Mouse (Mus musculus): Measurements from ENCODE around the gene Pigt.

The Pigt gene

DNA sequence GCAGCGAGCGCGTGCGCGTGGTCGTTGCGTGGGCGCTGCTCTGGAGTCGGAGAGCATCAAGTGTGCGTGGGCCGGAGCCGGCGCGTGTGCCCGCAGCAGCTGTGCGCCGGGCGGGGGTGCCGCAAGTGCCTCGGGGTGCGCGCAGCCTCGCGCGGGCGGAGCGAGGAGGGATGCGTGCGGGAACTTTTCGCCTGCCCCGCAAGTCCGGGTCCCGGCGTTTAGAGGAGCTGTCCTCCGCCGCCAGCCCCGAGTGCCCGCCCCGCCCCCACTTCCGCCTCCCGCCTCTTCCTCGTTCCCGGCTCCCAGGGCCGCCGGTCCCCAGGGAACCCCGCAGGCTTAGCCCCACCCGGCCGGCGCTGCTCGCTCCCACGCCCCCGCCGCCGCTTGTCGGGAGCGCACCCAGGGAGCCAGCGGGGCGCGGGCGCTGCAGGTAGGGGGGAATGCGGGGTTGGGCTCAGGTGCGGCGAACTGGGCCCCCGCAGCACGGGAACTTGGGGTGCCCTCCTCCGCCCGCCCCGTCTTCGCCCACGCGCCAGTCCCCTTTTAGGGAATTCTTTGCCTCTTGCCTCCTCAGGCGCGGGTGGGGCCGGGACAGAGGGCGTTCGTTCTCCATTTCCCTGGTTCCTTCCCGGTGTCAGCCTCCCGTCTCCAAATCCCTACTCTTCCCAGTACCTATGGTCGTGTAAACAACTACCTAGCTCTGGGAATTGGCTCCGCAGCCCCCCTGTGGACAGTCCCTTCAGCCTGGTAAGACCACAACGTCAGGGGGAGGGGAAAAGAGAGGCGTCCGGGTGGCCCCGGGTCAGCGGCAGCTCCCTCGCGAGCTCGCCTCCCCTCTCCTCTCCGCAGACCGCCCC is 10.8 kb upstream of the Pigt start:
- DNase-seq (ENCODE audit: low spot score), result peak; percentile 43

DNA sequence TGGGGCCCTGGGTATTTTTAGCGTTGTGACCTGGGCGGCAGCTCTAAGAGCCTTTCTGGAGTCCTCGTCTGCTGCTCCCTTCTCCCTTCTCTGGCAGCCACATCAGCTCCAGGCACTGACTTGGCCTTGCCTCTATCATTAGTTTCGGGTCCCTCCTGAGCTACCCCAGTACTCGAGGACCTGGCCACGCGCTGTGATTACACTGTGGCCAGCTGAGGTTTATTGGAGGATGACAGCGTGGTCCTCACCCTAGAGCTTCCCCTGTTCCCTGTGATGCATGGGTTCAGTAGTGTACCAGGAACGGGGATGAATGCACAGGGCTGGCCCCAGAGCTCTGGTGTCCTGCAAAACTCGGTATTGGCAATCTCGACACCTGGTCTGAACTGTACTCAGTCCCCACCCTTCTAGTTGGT is 10.2 kb upstream of the Pigt start:
- no peak for DNase-seq (ENCODE audit: low spot score)

DNA sequence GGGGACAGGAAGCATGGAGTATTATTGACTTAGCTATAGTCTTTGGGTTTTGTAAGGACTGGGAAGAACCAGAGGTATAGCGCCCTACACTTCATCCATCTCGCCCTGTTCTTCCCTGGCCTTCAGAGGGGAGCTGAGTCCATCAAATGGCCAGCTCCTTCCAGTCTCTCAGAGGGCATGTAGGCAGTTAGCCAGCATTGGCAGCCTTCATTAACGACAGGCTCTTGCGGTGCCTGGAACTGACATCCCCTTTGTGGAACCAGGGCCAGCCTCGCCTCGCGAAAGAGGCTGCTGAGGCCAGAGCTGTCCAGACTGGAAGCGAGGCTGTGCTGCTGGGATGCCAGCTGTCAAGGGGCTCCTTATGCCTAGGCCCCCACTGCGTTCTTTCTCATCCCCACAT is 9.5 kb upstream of the Pigt start:
- no peak for DNase-seq (ENCODE audit: low spot score)

GRCm38 (mm10) chr2:164494126-164494525 is 3.2 kb upstream of the Pigt start:
- no peak for DNase-seq (ENCODE audit: low spot score)

- no peak for DNase-seq (ENCODE audit: low spot score)
These were observed 989 bp upstream of the Pigt start for GRCm38 (mm10) chr2:164496331-164496730.

- no peak for DNase-seq (ENCODE audit: low spot score)
These were observed 460 bp downstream of the Pigt start for GRCm38 (mm10) chr2:164497691-164498268.

DNA sequence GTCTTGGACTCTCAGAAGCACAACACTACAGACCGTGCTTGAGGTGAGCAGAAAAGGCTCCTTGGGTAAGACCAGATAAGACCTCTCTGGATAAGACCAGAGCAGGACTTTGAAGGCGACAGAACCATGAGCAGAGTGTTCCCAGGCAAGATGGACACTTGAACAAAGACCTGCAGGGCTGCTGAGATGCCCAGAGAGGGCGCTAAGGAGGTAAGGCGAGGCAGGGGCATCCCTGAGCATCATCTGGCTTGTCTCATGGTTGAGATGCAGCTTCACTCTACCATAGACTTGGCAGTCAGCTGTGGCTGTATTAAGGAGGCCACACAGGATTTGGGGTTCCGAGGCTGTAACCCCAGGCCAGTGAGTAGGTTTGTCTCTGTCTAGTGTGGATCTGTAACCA is 2.0 kb downstream of the Pigt start:
- DNase-seq (ENCODE audit: low spot score), result no peak

- DNase-seq (ENCODE audit: low spot score), result no peak
These were observed 3.2 kb downstream of the Pigt start for GRCm38 (mm10) chr2:164500511-164500910.

DNA sequence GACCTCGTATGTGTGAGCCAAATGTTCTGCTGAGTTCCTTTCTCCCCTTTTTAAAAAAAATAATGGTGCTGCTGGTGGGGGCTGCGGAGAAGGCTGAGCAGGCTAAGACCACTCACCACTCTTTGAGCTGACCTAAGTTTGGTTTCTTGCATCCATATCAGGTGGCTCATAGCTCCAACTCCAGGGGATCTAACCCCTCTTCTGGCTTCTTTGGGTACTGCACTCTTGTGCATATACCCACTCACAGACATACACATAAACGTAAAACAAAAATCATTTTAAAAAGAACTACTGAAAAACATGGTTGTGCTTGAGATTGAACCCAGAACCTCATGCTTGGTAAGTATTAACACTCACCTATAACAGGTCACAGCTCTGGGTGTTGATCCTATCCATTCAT is 7.6 kb downstream of the Pigt start:
- no peak for DNase-seq (ENCODE audit: low spot score)

DNA sequence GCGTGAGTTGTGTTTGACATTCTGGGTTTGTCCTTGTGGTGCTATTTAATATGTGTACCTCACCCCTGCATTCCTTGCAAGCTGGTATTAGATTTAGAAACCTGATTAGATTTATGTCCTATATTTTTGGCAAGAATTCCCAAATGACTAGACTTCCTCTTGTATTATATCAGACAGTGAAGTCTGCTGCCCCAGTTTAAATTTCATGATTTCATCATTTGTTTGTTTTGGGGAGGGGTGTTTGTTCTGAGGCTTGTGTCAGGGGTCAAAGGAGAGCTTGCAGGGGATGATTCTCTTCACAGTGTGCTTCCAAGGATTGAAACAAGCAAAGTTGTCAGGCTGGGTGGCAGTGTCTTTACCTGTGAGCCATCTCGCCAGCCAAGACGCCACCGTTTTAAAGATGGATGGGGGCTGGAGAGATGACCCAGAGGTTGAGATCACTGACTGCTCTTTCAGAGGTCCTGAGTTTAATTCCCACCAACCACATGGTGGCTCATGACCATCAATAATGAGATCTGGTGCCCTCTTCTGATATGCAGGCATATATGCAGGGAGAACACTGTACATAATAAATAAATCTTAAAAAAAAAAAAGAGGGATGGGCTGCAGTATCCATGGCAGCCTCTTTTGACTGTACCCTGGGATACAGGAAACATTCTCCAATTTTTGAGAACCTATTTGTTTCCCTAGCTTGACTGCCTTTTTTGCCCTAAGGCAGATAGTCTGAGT is 8.5 kb downstream of the Pigt start:
- no peak for DNase-seq (ENCODE audit: low spot score)

- no peak for DNase-seq (ENCODE audit: low spot score)
These were observed 10.5 kb downstream of the Pigt start for GRCm38 (mm10) chr2:164507811-164508210.

DNA sequence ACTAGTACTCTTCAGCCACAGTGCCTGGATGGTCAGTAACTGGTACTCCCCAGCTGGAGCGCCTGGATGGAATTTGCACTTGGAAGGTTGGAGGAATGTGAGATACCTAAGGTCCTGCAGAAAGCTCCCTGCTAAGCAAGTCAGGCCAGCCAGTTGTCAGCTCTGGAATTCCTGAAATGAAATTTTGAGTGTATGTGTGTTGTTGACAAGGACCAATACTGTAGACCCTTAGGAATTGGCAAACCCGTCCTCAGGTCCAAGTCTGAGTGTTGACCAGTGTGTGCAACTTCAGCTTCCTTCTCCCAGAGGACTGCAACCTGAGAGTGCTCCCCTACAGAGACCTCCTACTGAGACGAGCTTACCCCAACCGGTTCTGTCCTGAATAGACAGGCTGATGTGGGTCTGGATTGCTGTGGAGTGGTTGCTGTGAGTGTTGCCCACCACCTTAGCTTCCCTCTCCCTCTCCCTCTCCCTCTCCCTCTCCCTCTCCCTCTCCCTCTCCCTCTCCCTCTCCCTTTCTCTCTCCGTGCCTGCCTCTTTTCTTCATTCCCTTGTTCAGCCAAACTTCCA is 13.4 kb downstream of the Pigt start:
- DNase-seq (ENCODE audit: low spot score), result no peak

DNA sequence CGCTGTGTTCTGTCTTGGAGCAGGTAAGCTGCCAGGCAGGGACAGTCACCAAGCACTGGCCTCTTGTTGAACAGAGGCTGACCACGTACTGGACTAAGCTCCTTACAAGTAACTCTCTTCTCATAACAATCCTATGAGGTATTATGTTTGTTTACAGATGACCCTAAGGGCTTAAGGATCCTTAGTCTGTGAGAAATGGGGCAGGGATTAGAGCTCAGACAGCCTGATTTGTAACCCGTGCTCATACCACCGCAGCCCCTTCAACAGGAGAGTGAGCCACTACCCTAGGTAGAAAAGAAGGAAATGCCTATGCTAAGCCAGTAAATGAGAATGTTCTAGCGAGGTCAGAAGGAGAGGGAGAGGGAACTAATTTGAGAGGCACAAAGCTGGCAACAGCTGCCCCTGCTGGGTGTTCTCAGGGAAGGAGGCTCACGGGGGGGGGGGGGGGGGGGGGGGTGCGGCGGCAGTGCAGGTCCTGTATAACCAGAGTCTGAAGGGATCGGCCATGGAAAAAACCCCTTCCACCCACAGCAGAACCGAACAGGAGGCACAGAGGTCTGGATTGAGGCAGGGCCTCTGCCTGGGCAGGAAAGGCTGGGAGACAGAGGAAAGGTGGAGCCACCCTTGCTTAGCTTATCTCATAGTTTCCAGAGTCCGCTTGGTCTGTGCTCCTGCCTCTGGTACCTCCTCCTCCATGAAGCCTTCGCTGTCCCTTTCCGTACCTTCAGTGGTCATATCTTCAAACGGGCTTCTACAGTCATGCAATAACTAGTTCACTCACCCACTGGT is 15.0 kb downstream of the Pigt start:
- no peak for DNase-seq (ENCODE audit: low spot score)

DNA sequence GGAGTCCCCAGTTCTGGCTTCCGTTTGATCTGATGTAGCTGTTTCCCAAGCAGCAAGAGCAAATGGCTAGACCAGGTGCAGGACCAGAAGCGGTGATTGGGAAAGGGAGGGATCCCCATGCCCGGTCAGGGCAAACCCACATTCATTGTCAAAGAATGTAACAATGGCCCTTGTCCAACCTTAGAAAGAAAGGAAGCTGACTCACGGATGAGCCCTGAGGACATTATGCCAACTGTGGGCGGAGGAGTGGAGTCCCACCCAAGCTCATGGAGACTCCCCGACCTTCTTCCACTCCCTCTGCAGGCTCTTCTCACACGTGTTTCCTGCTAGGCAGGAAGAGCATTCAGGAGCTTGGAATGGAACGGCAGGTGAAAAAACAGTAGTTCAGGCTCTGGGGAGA is 16.1 kb downstream of the Pigt start:
- DNase-seq (ENCODE audit: low spot score), result no peak

GRCm38 (mm10) chr2:164514916-164515315 is 17.6 kb downstream of the Pigt start:
- DNase-seq (ENCODE audit: low spot score), result no peak

DNA sequence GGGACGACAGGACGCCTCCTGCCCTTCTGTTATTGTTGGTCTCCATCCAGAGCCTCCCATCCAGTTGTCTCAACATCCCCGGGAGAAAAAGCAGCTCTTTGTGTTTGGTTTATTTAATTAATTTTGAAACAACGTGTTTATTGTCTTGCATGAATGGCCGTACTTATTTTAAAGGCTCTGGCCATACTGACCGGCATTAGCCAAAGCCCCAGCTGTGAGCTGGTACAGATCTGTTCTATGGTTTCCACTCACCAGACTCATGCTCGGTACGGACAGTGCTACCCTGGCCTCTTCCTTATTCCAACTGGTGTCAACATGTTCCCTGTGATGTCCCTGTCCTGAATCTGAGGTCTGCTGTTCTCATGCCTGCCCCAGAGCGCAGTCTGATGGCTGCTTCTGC is 18.6 kb downstream of the Pigt start:
- no peak for DNase-seq (ENCODE audit: low spot score)

DNA sequence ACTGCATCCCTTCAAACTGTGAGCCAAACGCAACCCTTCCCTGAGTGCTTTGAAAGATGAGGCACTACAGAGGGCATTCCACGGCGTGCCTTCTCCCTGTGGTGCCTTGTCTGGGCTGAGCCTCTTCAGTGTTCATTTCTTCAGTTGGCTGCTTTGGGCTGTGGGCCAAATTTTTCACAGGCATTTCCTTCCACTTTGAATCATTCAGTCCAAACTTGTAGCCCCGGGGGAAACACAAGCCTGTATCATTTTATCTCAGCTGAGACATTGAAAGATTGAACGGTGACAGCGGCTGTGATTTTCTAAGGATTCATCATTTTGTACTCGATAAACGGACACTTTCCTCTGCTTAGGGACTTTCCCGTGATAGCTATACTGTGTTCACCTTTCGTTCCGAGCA is 19.3 kb downstream of the Pigt start:
- DNase-seq (ENCODE audit: low spot score), result no peak

DNA sequence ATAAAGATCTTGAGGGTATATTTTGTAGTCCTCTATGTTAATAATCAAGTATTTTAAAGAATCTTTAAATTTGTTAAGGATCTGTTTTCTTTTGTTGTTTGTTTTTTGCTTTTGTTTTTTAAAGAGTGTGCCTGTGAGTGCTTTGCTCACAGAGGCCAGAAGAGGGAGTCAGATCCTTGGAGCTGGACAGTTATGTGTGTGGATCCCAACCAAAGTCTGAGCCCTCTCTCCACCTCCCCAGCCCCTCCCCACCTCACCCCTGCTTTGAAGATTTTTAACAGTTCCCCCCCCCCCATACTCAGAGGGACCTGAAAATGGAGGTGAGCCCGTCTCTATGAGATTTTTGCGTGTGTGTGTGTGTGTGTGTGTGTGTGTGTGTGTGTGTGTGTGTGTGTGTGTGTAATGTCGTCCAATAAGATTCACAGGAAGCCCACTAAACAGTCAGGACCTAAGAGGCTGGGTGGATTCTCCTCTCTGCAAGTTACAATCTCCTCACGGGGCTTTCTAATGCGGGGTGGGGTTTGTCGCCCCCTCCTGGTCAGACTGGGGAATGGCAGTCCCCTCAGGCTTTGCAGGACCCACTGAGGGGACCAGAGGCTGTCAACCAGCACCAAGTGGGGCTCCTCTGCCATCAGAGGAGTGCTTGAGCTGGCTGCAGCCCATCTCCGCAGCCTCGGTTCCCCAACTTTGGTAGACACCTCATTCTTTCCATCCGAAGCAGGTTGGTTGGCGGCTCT is 20.3 kb downstream of the Pigt start:
- DNase-seq (ENCODE audit: low spot score), result peak; percentile 73

GRCm38 (mm10) chr2:164518266-164519170 is 21.2 kb downstream of the Pigt start:
- DNase-seq (ENCODE audit: low spot score), result no peak

- no peak for DNase-seq (ENCODE audit: low spot score)
These were observed 21.8 kb downstream of the Pigt start for GRCm38 (mm10) chr2:164519171-164519526.

Measured in T-cell, adult 2 months (primary cell).